Mouse (Mus musculus) hindbrain, postnatal 0 days (tissue): Measurements from ENCODE around the gene Acad10. TPM values are rescaled to one million over a fixed set of nuclear protein-coding genes. Genes with fewer than 3 reads are reported as not detected.
"Not testable (repeated sequence)": the region's sequence is repeated elsewhere in the genome, so short reads cannot be mapped to it uniquely, and the experiment has no call there.

Experiments
- ATAC-seq: fragments of 200-750 bp; cut with Nextera tagmentation; 2 replicates; pipeline ENCODE4 v1.8.0; 2017; ENCODE audit warnings: mild to moderate bottlenecking, moderate TSS enrichment, moderate library complexity
- DNase-seq: peaks from one replicate; pipeline ENCODE4 v3.0.0-alpha.2; 2015; ENCODE audit warnings: low spot score
- H3K27ac ChIP-seq: fragments of 300-500 bp; sonication (generic); 2 replicates; pipeline ENCODE4 v1.5.1; 2014; ENCODE audit warnings: mild to moderate bottlenecking
- H3K27me3 ChIP-seq: fragments of 300-500 bp; sonication (generic); 2 replicates; pipeline ENCODE4 v1.6.1; 2014; ENCODE audit warnings: low read length, mixed read lengths; ENCODE audit not compliant: insufficient read depth
- H3K36me3 ChIP-seq: fragments of 300-500 bp; sonication (generic); 2 replicates; pipeline ENCODE4 v1.6.1; 2014; ENCODE audit warnings: low read length, mixed read lengths; ENCODE audit not compliant: insufficient read depth
- H3K4me1 ChIP-seq: fragments of 300-500 bp; sonication (generic); 2 replicates; pipeline ENCODE4 v1.6.1; 2014; ENCODE audit warnings: antibody characterized with exemption, low read length, mixed read lengths; ENCODE audit not compliant: insufficient read depth
- H3K4me2 ChIP-seq: fragments of 300-500 bp; sonication (generic); 2 replicates; pipeline ENCODE4 v1.6.1; 2014; ENCODE audit warnings: low read depth, mild to moderate bottlenecking, low read length, moderate library complexity, mixed read lengths
- H3K4me3 ChIP-seq: fragments of 300-500 bp; sonication (generic); 2 replicates; pipeline ENCODE4 v1.5.1; 2014; ENCODE audit warnings: low read length
- H3K9ac ChIP-seq: fragments of 300-500 bp; sonication (generic); replicated peaks from 2 replicates; pipeline ENCODE4 v1.6.1; 2014; ENCODE audit warnings: mild to moderate bottlenecking, low read length, moderate library complexity, mixed read lengths
- H3K9me3 ChIP-seq: fragments of 300-500 bp; sonication (generic); 2 replicates; pipeline ENCODE4 v1.6.1; 2016; ENCODE audit warnings: low read length, mixed read lengths
- CTCF ChIP-seq: IDR thresholded peaks from 2 replicates; pipeline ENCODE4 v1.5.1; 2016; ENCODE audit warnings: antibody characterized with exemption, control low read depth, low read depth
- WGBS: fragments of 180-500 bp; shearing (Covaris S2); extraction: QIAGEN DNeasy Blood & Tissue Kit; methylation state at CpG from one replicate; pipeline ENCODE4 v1.1.7; 2014; 5-methylcytosine and 5-hydroxymethylcytosine counted together
- polyA plus RNA-seq: library from polyadenylated mRNA; unstranded; fragments of >200 nt; fragmentation: Nextera tagmentation; extraction: Ambion mirVana; gene quantifications from 2 replicates; pipeline ENCODE4 v1.2.1, GENCODE M21; 2015
- total RNA-seq: library from RNA; depleted of rRNA; stranded (reverse); fragments of >200 nt; gene quantifications from 2 replicates; pipeline ENCODE4 v1.2.3, GENCODE M21; 2014

Acad10 gene
- total and polyA plus RNA-seq, 2 experiments from 2014 or later: 1.2 to 5.1 TPM

DNA sequence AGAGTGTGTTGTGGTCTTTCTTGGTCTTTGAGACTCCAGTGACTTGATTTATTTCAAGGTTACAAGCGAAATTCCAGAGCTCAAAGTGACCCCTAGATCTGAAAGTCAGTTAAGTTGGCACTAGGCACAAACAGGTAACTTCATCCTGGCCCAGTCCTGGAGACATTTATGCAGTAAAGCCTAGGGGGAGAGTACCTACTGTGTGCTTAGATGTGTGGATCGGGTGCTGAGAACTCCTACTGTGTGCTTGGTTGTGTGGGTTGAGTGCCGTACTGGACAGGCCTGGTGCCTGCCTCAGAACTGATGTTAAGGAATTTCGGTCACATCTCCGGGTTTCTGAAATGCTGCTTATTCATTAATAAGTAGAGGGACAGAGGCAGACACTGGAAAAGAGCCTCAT lies 1.2 kb upstream of the Acad10 start:
- no peak for TF ChIP-seq CTCF
- H3K27ac ChIP-seq: no peak overlapping the region
- peak overlapping the region; percentile 77 for H3K9ac ChIP-seq
- H3K9me3 ChIP-seq: no peaks in the 10 kb centered on the region
- peaks cover 10% of the 10 kb centered on the region for H3K4me1 ChIP-seq
- no peak for DNase-seq
- H3K36me3 ChIP-seq: peaks cover 16% of the 10 kb centered on the region; the same call in 1 of the 2 replicates
- H3K27me3 ChIP-seq: no peaks in the 10 kb centered on the region
- H3K4me3 ChIP-seq: peak overlapping the region; percentile 73
- peak overlapping the region; percentile 83 for H3K4me2 ChIP-seq
- WGBS: 81% methylated on average over 5 of the region's 5 CpGs
- ATAC-seq: no peak

DNA sequence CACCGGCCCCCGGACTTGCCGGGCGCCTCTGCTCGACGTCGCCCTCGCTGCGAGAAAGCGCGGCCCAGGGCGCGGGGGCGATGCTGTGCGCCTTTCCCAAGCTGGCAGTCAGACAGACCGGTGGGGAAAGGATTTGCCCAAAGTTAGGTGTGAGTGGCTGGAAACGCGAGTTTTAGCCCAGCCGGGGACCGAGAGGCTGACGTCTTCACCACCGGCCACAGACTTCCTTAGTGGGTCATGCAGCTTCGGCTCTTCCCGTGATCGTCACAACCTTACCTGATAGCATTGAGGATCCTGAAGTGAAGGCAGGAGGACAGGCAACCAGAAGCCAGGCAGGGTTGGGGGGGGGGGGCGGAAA lies 562 bp upstream of the Acad10 start:
- Histone ChIP-seq H3K4me3 (peak overlapping the region; percentile 73), H3K27me3 (no peaks in the 10 kb centered on the region), H3K27ac (peak overlapping the region; percentile 70), H3K36me3 (peaks cover 16% of the 10 kb centered on the region; the same call in 1 of the 2 replicates), H3K9ac (peak overlapping the region; percentile 77), H3K9me3 (no peaks in the 10 kb centered on the region), H3K4me2 (peak overlapping the region; percentile 83), H3K4me1 (peaks cover 10% of the 10 kb centered on the region)
- DNase-seq (peak; percentile 22), ATAC-seq (peak; percentile 32; the same call in 1 of the 2 replicates)
- TF ChIP-seq CTCF: no peak
- under 1% methylated on average over 25 of the region's 26 CpGs for WGBS

DNA sequence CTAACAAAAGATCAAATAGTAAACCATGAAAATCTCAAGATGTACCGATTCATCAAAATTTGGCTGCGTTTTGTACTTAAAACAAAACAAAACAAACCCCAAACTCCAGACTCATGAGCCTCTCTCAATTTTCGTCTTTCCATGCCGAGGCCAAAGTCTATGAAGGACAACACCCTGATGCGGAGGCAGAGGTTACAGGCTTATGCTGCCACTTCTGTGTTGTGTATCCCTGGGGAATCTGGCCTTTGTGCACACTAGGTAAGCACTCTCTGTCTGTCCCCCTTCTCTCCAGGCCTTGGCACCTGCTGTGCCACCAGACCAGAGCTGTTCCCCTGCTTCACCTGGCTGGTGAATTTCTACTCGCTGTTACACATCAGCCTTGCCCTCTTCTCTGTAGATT lies 2.7 kb downstream of the Acad10 start:
- not testable (repeated sequence) for H3K36me3 ChIP-seq, H3K9ac ChIP-seq, H3K4me3 ChIP-seq, H3K27ac ChIP-seq, H3K4me1 ChIP-seq, H3K4me2 ChIP-seq, H3K27me3 ChIP-seq, ATAC-seq, H3K9me3 ChIP-seq, DNase-seq
- 90% methylated on average over 6 of the region's 6 CpGs for WGBS

DNA sequence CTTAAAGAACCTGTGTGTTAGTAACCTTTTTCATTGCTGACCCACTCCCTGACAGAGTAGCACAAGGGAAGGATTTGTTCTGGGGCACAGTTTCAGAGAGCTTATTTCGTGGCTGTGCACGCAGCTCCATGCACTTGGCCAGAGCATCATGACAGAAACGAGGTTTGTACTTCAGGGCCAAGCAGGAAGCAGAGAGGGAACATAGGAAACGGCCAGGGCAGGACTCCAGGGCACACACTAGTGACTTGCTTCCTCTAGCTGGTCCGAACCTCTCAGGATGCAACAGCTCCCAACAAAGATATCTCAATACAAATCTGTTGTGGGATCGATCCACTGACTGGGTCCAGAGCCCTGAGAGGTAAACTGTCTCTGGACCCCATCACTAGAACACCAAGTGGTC lies 3.4 kb downstream of the Acad10 start:
- ATAC-seq, H3K9me3 ChIP-seq, H3K4me2 ChIP-seq, DNase-seq, H3K27ac ChIP-seq, H3K4me1 ChIP-seq, H3K9ac ChIP-seq, H3K4me3 ChIP-seq, H3K27me3 ChIP-seq, H3K36me3 ChIP-seq: not testable (repeated sequence)
- WGBS: 78% methylated on average over 6 of the region's 6 CpGs

DNA sequence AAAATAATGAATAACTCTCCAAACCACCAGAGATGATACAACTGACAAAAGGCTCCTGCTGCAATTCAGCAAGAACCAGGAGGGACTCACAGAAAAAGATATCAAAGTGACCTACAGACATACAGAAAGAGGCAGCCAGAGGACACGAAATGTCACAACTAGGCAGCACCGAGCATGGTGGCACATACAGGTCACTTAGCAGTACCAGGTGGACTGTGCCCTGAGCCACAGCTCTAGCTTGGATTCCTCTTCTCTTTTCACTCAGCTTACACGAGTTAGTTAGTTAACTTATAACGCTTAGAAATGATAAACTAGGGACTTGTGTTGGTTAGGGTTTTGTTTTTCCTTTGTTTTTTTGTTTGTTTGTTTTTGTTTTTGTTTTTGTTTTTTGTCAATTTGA lies 5.8 kb downstream of the Acad10 start:
- Histone ChIP-seq H3K9ac (no peak overlapping the region), H3K27me3 (no peaks in the 10 kb centered on the region), H3K27ac (no peak overlapping the region), H3K9me3 (no peaks in the 10 kb centered on the region), H3K4me2 (no peak overlapping the region), H3K4me1 (0 out of 2 replicates have a peak, but pooled peaks cover 1% of the 10 kb centered on the region), H3K4me3 (no peak overlapping the region), H3K36me3 (no peaks in the 10 kb centered on the region)
- 80% methylated on average over 4 of the region's 4 CpGs for WGBS
- ATAC-seq: no peak
- DNase-seq: no peak
- no peak for TF ChIP-seq CTCF

DNA sequence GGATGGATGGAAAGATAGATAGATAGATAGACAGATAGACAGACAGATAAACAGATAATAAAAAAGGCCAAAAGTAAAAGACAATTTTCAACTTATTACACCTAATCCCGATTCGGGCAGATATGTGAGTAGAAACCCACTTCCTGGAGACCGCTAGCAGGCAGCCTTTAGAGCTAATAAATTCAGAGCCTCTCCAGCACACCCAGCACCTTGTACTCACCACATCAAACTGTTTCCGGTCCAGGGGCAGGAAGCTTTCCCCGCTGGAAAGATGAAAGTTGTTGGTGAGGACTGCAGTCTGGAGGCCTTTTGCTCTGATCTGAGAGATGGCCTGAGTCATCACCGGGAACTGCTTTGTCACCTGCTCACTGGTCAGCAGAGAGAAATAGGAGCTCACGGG lies 11.2 kb downstream of the Acad10 start:
- no peak for TF ChIP-seq CTCF
- Histone ChIP-seq H3K4me3 (no peak overlapping the region), H3K27ac (no peak overlapping the region), H3K27me3 (no peaks in the 10 kb centered on the region), H3K4me2 (no peak overlapping the region), H3K9ac (no peak overlapping the region), H3K9me3 (no peaks in the 10 kb centered on the region), H3K4me1 (no peaks in the 10 kb centered on the region), H3K36me3 (no peaks in the 10 kb centered on the region)
- DNase-seq: no peak
- WGBS: 79% methylated on average over 7 of the region's 7 CpGs
- no peak for ATAC-seq

DNA sequence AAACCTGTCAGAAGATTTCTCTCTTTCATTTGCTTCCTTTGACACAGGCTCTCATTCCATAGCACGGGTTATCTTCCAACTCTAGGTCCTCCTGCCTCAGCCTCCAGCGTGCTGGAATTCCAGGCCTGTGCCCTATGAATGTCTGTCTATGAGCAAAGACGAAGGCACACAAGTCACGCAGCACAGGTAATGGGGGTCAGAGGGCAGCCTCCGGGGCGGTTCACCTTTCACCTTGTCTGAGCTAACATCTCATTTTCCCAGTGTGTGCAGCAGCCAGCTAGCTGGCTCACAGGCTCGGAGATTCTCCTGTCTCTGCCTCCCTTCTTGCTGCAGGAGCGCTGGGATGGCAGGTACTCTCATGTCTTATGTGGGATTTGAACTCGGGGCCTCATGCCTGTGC lies 20.7 kb downstream of the Acad10 start:
- Histone ChIP-seq H3K4me2 (no peak overlapping the region), H3K4me1 (no peaks in the 10 kb centered on the region), H3K9me3 (no peaks in the 10 kb centered on the region), H3K27me3 (no peaks in the 10 kb centered on the region), H3K36me3 (no peaks in the 10 kb centered on the region), H3K4me3 (no peak overlapping the region), H3K9ac (no peak overlapping the region), H3K27ac (no peak overlapping the region)
- DNase-seq (no peak), ATAC-seq (no peak)
- no peak for TF ChIP-seq CTCF
- WGBS: 94% methylated on average over 9 of the region's 9 CpGs

DNA sequence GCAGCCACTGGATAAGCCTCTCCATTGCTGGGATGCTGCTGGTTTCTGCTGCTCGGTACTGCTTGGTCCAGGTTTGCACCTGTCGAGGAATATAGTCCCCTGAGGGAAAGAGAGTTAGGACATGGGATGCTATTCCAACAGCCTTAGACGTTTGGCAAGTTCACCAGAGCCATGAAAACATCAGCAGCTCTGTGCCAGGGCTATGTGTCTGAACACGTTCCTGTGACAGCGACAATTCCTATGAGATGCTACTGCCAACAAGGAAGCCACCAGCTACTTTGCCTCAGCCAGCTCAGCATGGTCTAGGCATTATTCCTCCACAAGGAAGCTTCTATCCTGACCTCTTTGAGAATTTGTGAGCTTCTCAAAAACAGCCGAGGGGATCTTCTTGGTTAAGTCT lies 23.0 kb downstream of the Acad10 start:
- no peak overlapping the region for H3K4me3 ChIP-seq
- H3K4me2 ChIP-seq: no peak overlapping the region
- no peak overlapping the region for H3K9ac ChIP-seq
- no peak for DNase-seq
- ATAC-seq: no peak
- TF ChIP-seq CTCF: no peak
- H3K4me1 ChIP-seq: no peaks in the 10 kb centered on the region
- H3K27me3 ChIP-seq: no peaks in the 10 kb centered on the region
- H3K27ac ChIP-seq: no peak overlapping the region
- no peaks in the 10 kb centered on the region for H3K36me3 ChIP-seq
- 87% methylated on average over 6 of the region's 6 CpGs for WGBS
- H3K9me3 ChIP-seq: no peaks in the 10 kb centered on the region
